Mouse (Mus musculus) lung, postnatal 0 days (tissue): ENCODE results near the gene Ptprn2. TPM values are rescaled to one million over a fixed set of nuclear protein-coding genes. Genes with fewer than 3 reads are reported as not detected.
A peak's percentile ranks its signal among the peaks of the same experiment; 100 is the strongest.

Experiments used
- ATAC-seq: fragments of 200-750 bp; cut with Nextera tagmentation; 2 replicates; pipeline ENCODE4 v1.8.0; 2017; ENCODE audit warnings: moderate library complexity
- DNase-seq: peaks from one replicate; pipeline ENCODE4 v3.0.0-alpha.2; 2016; ENCODE audit warnings: low spot score
- H3K27ac ChIP-seq: fragments of 300-500 bp; sonication (generic); 2 replicates; pipeline ENCODE4 v1.5.1; 2014; ENCODE audit warnings: antibody characterized with exemption, mild to moderate bottlenecking, low read length, mixed read lengths
- H3K27me3 ChIP-seq: fragments of 300-500 bp; sonication (generic); replicated peaks from 2 replicates; pipeline ENCODE4 v1.6.1; 2014; ENCODE audit warnings: low read length, mixed read lengths; ENCODE audit not compliant: insufficient read depth
- H3K36me3 ChIP-seq: fragments of 300-500 bp; sonication (generic); 2 replicates; pipeline ENCODE4 v1.6.1; 2014; ENCODE audit warnings: low read length, mixed read lengths; ENCODE audit not compliant: insufficient read depth
- H3K4me1 ChIP-seq: fragments of 300-500 bp; sonication (generic); 2 replicates; pipeline ENCODE4 v1.6.1; 2014; ENCODE audit warnings: antibody characterized with exemption, low read depth, low read length, mixed read lengths; ENCODE audit not compliant: insufficient read depth
- H3K4me2 ChIP-seq: fragments of 300-500 bp; sonication (generic); replicated peaks from 2 replicates; pipeline ENCODE4 v1.6.1; 2014; ENCODE audit warnings: low read depth, mild to moderate bottlenecking, low read length, moderate library complexity, mixed read lengths
- H3K4me3 ChIP-seq: fragments of 300-500 bp; sonication (generic); 2 replicates; pipeline ENCODE4 v1.5.1; 2014; ENCODE audit warnings: low read depth, low read length
- H3K9ac ChIP-seq: fragments of 300-500 bp; sonication (generic); replicated peaks from 2 replicates; pipeline ENCODE4 v1.6.1; 2014; ENCODE audit warnings: low read depth, mild to moderate bottlenecking
- H3K9me3 ChIP-seq: fragments of 300-500 bp; sonication (generic); 2 replicates; pipeline ENCODE4 v1.6.1; 2016; ENCODE audit warnings: low read length, mixed read lengths
- CTCF ChIP-seq: IDR thresholded peaks from 2 replicates; pipeline ENCODE4 v1.5.1; 2016; ENCODE audit warnings: antibody characterized with exemption, mild to moderate bottlenecking
- EP300 ChIP-seq: IDR thresholded peaks from 2 replicates; pipeline ENCODE4 v1.6.1; 2016; ENCODE audit warnings: antibody characterized with exemption, mild to moderate bottlenecking, control low read depth
- WGBS: fragments of 180-500 bp; shearing (Covaris S2); extraction: QIAGEN DNeasy Blood & Tissue Kit; methylation state at CpG from one replicate; pipeline ENCODE4 v1.1.7; 2014; 5-methylcytosine and 5-hydroxymethylcytosine counted together
- polyA plus RNA-seq: library from polyadenylated mRNA; unstranded; fragments of >200 nt; fragmentation: Nextera tagmentation; extraction: Ambion mirVana; gene quantifications from 2 replicates; pipeline ENCODE4 v1.2.1, GENCODE M21; 2015

Ptprn2 gene
- polyA plus RNA-seq, 1 experiment from 2014 or later = 0.24 TPM

DNA sequence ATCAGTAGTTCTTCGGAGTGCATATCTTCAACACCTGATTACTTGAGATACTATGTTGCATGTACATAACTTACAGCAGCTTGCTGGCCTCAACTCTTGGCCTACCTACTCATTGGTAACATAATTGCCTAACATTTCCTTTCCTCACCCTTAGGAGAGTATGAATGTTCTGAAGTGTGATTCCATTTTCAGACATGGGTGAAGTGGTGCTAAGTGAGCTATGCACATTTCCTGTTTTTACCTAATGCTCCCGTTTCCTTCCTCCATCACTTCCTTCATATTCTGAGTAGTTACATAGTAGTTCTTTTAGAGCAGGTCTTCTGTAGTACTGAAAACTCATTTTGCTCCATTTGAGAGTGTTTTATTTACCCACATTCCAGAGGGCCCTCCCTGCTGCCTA, 334.3 kb downstream of the Ptprn2 start:
- TF ChIP-seq EP300 (peak; percentile 32), CTCF (no peak)
- 51% methylated on average over 2 of the region's 2 CpGs for WGBS

DNA sequence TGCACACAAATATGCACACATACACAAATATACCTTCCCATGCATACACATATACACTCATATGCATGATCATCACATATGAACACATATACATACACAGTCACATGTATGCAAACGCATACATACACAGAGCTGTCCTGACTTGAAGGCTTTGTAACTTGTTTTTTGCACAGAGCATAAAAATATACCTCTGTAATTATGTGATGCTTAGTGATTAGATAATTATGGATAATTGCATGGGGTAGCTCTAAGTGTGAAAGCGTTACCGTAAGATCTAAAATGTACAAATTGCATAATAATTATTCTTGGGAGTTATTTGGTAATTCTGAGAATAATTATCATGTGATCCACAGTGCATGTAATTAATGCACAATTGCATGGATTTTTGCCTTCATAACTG, 337.8 kb downstream of the Ptprn2 start:
- no peak overlapping the region for H3K27ac ChIP-seq
- TF ChIP-seq EP300 (no peak), CTCF (no peak)

More for the DNA sequence above, 334.3 kb downstream of the Ptprn2 start:
- H3K4me1 ChIP-seq = no peaks in the 10 kb centered on the region
- H3K4me2 ChIP-seq = no peak overlapping the region
- no peak overlapping the region for H3K9ac ChIP-seq
- H3K27me3 ChIP-seq = no peaks in the 10 kb centered on the region
- no peaks in the 10 kb centered on the region for H3K9me3 ChIP-seq
- no peak overlapping the region for H3K27ac ChIP-seq
- ATAC-seq = peak; percentile 72
- H3K4me3 ChIP-seq = no peak overlapping the region
- H3K36me3 ChIP-seq = no peaks in the 10 kb centered on the region
- peak; percentile 62 for DNase-seq

DNA sequence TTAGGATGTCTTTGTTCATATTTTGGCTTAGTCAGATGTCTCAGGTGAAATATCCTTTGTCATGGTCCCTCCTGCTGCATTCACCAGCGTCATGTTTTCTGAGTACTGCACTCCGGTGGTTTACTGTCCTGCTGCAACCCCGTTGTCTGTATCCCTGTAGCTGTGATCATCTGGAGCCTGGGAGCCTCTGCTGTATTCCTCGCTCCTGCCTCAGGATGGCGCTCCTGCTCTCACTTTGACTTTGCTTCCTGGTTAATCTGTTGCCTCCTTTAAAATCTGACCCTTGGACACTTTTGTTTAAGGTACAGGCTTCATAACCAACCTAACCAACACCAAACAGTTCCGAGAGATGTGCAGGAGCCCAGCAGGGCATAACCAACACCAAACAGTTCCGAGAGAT, 342.2 kb downstream of the Ptprn2 start:
- Histone ChIP-seq H3K4me1 (no peaks in the 10 kb centered on the region), H3K9ac (no peak overlapping the region), H3K27me3 (no peaks in the 10 kb centered on the region), H3K4me3 (no peak overlapping the region), H3K4me2 (no peak overlapping the region), H3K27ac (no peak overlapping the region), H3K9me3 (no peaks in the 10 kb centered on the region), H3K36me3 (no peaks in the 10 kb centered on the region)
- TF ChIP-seq EP300 = no peak
- no peak for TF ChIP-seq CTCF
- 39% methylated on average over 7 of the region's 7 CpGs for WGBS
- ATAC-seq (no peak), DNase-seq (no peak)

More for the DNA sequence above, 337.8 kb downstream of the Ptprn2 start:
- Histone ChIP-seq H3K27me3 (no peaks in the 10 kb centered on the region), H3K9me3 (no peaks in the 10 kb centered on the region), H3K4me1 (no peaks in the 10 kb centered on the region), H3K4me3 (no peak overlapping the region), H3K4me2 (no peak overlapping the region), H3K9ac (no peak overlapping the region), H3K36me3 (no peaks in the 10 kb centered on the region)
- WGBS = 92% methylated on average over 3 of the region's 3 CpGs
- no peak for DNase-seq
- no peak for ATAC-seq

GRCm38 (mm10) chr12:116838611-116839192, 353.2 kb downstream of the Ptprn2 start:
- no peak for TF ChIP-seq EP300
- no peak for TF ChIP-seq CTCF
- ATAC-seq = no peak
- Histone ChIP-seq H3K4me1 (no peaks in the 10 kb centered on the region), H3K9ac (no peak overlapping the region), H3K9me3 (no peaks in the 10 kb centered on the region), H3K4me2 (no peak overlapping the region), H3K4me3 (no peak overlapping the region), H3K27me3 (no peaks in the 10 kb centered on the region), H3K27ac (no peak overlapping the region), H3K36me3 (no peaks in the 10 kb centered on the region)
- WGBS = 60% methylated on average over 3 of the region's 3 CpGs
- no peak for DNase-seq

- ATAC-seq (no peak), DNase-seq (no peak)
- no peak overlapping the region for H3K27ac ChIP-seq
- no peaks in the 10 kb centered on the region for H3K36me3 ChIP-seq
- H3K9ac ChIP-seq = no peak overlapping the region
- TF ChIP-seq CTCF (no peak), EP300 (no peak)
- H3K4me1 ChIP-seq = no peaks in the 10 kb centered on the region
- no peak overlapping the region for H3K4me3 ChIP-seq
- no peaks in the 10 kb centered on the region for H3K9me3 ChIP-seq
- H3K27me3 ChIP-seq = no peaks in the 10 kb centered on the region
- H3K4me2 ChIP-seq = no peak overlapping the region
- 70% methylated on average over 8 of the region's 8 CpGs for WGBS
Measured at GRCm38 (mm10) chr12:116842723-116843272, 357.3 kb downstream of the Ptprn2 start.

GRCm38 (mm10) chr12:116846220-116846619, 360.7 kb downstream of the Ptprn2 start:
- H3K36me3 ChIP-seq = no peaks in the 10 kb centered on the region
- ATAC-seq (no peak), DNase-seq (no peak)
- TF ChIP-seq EP300 (no peak), CTCF (no peak)
- no peak overlapping the region for H3K27ac ChIP-seq
- no peaks in the 10 kb centered on the region for H3K27me3 ChIP-seq
- no peaks in the 10 kb centered on the region for H3K4me1 ChIP-seq
- no peaks in the 10 kb centered on the region for H3K9me3 ChIP-seq
- no peak overlapping the region for H3K9ac ChIP-seq
- no peak overlapping the region for H3K4me2 ChIP-seq
- H3K4me3 ChIP-seq = no peak overlapping the region
